Mouse (Mus musculus): ENCODE measurements at regions not wholly inside any gene's neighbourhood (a gene's known extent, or its start where the extent isn't known, plus 50 kb on each side); places are given as distances from the start of the nearest gene placed in this dataset.
"Not testable (repeated sequence)": the region's sequence is repeated elsewhere in the genome, so short reads cannot be mapped to it uniquely, and the experiment has no call there.

DNA sequence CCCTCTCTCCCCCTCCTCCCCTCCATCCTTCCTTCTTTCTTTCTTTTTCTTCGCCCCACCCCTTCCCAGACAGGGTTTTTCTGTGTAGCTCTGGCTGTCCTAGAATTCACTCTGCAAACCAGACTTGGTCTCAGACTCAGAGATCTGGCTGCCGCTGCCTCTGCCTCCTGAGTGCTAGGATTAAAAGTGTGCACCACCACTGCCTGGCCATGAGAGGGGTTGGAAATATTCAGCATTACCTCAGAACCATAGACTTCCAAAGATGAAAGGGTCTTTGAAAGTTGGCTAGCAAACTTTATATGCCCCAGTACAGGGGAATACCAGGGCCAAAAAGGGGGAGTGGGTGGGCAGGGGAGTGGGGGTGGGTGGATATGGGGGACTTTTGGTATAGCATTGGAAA, 122.7 kb upstream of the Pfn2 start:
- DNase-seq, result not testable (repeated sequence)

DNA sequence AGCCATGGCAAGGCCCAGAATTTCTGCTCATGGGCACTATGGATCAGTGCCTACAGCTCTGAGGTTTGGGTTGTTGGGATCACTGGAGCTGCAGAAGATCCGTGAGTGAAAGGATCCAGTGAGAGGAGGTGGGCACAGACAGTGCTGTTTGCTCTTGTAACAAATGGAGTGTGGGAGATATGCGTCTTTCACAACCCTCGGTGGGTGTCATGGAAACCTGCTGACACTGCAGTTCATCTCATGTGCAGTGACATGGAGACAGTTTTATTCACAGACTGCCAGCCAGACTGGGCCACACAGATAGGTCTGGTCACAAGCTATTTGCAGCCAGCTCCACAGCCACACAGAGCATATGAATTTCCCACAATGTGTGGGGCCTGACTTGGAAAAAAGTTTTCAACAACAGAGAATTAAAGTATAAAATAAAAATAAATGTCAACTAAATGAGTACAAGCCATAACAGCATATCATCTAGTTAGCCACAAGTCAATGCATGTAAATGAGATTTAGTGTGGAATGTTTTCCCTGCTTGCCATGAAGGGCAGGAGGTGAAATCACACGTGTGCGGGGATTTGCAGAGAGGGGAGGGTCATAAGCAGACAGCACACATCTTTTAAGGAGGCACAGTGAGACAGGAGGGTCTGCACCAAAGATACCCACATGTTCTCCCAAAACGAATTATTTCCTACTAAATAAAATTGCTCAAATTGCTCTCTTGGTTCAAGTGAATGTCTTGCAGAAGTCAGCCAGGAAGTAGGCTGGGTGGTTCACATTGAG, 124.8 kb upstream of the Pfn2 start:
- DNase-seq, result no peak

DNA sequence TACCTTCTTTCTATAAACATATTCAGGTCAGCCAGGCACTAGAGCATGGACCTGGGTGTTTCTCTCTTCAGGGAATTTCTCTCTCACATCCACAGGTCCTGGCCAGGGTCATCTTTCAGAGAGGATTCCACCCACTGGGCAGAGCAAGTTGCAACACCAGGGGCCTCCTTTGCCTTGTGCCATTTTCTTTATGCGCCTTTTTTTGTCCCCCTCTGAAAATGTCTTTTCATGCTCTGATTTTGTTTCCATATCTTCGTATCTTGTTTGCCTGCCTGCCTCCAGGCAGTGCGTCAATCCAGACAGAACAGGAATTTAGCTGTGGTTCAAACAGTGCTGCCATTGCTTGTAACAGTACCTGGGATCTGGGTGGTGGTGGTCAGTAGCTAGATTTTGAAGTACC, 125.7 kb upstream of the Pfn2 start:
- DNase-seq, result no peak

DNA sequence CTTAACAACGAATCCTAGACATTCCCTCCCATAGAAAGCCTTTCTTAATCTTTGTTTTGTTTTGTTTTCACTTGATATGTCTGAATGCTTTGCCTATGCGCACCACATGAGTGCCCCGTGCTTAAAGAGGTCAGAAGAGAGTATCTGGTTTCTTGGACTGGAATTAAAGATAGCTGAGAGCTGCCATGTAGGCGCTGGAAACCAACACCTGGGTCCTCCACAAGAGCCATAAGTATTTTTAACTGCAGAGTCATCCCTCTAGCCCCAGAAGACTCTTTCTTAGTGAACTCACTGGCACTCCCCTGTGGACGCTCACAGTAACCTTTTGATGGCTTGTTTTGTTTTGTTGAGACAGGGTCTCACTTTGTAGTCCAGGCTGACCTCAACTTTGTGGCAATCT, 127.5 kb upstream of the Pfn2 start:
- DNase-seq, result no peak

DNA sequence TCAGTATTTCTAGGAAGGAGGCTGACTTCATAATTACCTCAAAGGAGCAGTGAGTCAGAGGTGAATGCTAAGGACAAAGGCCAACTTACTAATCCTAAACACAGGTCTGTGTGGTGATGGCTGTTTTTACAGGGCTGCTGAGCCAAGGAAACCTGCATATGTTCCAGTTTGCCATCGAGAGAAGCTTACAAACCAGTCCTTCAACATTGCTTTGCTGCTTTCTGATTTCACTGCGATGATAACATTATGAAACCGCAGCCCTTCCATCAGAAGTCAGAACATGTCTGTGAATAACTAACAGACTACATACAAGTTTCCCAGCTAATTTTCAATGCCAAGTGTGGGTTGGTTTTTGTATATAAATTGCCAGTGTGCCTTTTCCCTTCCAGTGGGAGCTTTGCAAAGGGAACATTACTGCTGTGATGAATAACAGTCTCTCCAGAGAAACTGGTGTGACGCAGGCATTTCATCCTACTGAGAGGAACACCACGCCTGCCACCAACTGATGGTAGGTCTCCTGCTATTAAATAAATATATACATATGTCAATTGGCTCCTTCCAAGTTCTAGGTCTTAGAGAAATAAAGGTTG, 128.9 kb upstream of the Pfn2 start:
- DNase-seq, result no peak

DNA sequence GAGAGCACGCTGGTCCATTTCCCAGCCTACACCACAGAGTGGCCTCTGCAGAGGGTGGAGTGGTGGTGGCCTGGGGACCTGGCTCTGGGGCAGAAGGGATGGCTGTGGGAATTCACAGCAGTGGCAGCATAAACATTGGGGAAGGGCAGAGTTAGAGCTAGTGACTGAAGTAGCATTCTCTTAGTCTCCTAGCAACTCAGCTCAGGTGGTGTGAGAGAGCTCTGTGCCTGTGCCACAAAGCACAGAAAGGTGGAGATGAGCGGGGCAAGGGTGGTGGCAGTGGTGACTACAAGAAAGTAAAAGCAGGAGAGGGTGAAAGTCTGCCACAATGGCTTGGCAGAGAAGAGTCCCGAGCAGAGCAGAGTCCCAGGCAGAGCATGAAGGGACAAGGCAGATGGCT, 140.3 kb upstream of the Pfn2 start:
- no peak for DNase-seq

DNA sequence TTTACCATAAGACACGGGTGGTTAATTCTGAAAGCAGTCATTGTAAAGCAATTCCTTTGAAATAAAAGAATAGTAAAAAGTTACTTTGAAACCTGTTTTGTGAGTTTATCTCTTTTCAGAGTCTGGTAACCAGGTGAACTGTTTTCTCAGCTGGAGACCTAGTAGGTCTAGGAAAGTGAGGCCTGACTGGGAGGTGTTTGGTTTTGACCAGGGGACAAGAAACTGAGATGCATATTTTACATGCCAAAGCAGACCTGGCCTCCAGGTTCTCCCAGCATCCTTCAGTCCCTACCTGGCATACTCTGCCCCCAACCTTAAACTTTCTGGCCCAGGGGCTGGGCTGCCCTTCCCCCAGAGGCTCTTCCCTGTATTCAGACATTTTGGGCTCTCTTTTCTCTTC, 142.9 kb upstream of the Pfn2 start:
- DNase-seq, result no peak

DNA sequence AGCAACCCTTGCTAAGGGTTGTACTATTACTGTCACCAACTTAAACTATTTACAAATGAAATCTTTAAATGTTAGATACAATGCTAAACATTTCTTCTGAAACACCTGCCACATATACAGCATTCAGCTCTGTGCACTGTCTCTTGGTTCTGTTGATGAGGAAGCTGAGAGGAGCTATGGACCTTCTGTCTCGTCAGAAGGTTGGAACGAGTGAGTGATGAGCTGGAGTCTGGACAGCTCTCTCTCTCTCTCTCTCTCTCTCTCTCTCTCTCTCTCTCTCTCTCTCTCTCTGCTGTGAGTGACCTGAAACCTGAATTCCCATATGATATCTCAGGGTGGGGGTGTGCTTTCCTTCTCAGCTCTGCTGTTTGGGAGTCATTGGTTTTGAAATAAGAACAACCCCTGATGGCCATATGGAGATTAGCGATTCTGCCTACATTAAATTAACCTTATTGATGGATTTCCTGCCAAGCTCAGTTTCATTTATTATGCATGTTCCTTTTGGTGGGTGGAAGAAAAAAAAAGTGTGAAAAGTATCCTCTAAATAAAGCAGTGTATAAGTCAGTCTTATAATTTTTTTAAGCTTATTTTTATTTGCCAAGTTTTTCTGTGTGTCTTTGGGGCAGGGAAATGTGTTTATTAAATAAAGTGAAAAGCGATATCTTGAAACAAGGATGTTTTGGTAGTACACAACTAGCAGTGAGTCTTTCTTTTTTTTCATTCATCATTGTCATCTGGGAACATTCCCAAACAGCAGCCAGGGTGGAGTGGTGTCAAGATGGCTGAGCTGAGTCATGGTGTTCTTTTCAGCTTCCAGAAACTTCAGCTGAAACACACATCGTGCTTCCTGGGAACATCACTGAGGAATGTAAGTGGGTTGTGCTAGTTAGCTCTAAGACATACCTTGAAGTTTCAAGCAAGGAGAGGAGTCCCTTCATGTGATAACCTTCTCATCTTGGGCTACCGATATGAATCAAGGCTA, 150.5 kb upstream of the Pfn2 start:
- no peak for DNase-seq

DNA sequence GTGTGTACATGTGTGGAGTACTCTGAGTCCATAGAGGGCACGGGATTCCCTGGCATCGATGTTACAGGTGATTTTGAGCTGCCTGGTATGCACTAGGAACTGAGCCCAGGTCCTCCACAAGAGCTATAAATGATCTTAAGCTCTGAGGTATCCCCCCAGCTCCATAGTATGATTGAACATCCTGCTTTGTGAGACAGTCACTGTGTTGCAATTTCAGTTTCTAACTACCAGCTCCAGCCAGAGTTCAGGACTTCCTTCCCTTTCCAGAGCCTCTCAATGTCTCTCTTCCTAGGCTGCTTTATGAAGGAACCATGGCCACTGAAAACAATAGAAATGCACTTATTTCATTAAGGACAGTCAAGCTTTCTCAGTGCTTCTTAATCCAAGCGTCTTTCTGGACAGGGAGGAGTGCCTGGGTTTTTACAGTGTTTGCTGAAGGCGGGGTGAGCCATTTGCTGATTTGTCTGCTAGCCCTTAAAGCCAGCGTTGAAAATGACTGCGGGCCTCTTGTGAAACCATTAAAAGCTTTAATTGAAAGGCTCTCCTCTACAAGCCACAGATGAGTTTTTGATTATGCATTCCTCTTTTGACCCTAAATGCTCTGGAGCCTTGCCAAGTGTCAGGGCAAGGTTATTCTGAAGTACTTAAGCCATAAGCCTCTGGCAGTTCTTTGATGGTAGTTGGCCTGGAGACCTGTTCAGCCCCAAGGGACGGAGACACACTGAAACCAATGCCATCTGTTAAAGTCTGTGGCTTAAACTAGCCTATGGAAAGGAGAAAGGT, 155.1 kb upstream of the Pfn2 start:
- peak; percentile 51 to 52 for DNase-seq

DNA sequence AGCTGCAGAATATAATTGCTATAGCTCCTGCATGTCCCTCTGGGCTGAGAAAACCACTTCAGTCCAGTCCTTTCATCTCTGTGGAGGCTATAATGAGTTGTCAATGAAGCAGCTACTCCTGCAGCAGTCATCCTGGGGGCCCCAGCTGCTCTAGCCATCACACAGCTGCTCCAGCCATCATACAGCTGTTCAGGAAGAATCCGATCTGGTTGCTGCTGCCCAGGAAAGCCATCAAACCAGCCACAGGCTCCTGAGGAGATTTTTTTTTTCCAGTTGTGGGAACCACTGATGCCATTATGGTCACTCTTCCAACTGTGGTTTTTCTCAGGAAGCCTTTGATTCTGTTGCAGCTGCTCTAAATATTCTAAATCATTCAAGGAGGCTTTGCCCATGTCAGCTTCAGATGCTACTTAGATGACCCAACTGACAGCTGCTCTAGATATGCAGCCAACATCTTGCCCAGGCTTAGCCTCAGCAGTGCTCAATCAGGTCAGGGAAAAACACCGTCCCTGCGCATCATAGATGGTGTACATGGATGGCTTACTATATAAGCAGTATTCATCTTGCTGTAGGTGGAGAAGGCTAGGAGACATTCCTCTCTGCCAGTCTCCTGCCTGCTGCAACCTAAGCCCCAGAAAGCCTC, 177.0 kb upstream of the Pfn2 start:
- DNase-seq, result no peak

DNA sequence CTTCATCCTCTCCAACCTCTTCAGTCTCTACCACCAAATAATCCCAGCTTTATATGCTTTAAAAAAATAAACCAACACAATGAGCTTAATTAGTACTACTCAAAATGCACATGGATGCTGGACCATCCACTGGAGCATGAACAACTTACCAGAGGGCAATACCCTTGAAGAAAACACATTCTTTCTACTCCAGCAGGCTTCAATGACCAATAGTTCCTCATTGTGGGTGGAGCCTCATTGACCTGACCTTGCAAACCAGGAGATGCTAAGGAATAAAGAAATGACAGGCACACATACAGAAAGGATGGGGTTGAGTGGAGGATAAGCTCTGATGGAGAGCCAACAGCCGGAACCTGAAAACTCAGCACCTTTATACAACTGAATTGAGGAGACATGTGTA, 201.7 kb upstream of the Pfn2 start:
- peak; percentile 13 to 50 for DNase-seq

DNA sequence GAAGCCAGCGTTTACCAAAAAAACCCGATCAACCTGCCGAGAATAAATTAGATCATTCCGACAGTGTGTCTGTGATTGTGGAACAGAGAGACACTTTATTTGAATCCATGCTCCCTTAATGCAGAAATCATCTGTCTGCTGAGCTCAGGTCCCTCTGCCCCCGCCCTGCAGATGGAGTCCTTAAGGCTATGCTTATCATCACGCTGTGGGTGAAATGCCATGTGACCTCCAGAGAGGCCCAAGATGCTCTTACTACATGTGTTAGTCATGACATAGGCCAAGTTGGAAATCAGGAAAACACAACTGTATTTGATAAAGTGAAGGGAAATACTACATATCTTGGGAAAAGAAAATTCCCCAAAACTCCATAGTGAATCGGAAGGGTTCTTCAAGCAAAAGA, 206.8 kb upstream of the Pfn2 start:
- DNase-seq, result no peak

DNA sequence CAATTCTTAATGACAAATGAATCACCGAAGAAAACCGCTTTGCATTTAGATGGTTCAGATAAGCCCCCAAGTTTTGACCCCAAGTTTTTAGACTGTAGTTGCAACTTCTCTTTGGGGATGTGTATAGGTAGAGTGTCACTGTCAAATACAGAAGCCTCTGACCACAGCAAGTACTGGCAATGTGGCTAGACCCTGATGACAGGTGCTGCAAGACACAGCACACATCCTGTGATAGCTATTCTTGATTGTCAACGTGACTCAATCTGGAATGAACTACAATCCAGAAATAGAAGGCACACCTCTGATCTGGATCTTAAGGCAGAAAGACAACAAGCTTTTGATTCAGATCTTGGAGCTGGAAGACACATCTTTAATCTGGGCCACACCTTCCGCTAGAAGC, 207.3 kb upstream of the Pfn2 start:
- DNase-seq, result no peak

DNA sequence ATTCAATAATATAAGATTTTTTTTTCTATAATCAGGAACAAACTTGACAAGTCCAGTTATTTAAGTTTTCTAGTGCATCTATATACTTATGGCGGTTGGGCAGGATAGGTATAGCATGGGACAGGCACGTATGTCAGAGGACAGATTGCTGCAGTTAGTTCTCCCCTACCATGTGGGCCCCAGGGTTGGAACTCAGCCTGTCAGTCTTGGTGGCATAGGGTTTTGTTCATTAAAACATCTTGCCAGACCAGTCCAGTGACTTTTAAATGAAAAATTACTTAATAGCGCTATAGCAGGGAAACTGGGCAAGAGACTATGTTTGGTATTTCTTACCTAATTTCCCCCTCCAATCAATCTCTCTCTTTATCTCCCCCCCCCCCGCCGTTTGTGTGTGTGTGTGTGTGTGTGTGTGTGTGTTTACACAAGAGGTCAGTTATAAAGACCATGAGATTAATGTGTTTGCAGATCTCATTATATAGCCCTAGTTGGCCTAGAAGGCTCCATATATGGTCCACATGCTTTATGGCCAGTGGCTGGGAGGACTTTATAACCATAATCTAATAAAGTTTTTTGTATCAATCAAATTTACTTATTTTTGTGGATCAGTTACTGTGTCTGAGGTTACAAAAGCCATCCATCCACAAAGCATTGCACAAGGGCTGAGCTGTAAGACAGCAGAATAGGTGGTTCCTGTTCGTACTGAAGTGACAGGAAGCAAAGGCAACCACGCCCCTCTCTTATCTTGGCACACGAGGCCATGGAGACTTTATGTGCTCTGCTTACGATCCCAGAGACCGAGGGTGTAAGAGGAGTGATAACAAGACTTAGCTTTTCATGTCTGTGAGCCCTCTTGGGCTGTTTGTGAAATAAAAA, 208.5 kb upstream of the Pfn2 start:
- DNase-seq, result no peak

DNA sequence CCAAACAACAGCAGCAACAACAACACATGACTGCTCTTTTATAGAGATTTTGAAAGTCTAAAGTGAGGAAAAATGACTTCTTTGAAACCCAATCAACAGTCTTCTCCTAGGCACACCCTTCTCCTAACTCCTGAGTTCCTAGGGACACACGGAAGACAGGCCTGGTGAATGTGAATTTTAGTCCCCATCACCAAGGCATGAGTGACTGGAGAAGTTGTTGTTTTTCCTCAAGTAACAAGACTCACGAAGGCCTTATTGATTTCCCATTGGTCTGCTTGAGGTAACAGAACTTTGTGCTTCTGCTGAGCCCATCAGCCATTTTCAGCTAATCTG, 209.2 kb upstream of the Pfn2 start:
- no peak for DNase-seq

DNA sequence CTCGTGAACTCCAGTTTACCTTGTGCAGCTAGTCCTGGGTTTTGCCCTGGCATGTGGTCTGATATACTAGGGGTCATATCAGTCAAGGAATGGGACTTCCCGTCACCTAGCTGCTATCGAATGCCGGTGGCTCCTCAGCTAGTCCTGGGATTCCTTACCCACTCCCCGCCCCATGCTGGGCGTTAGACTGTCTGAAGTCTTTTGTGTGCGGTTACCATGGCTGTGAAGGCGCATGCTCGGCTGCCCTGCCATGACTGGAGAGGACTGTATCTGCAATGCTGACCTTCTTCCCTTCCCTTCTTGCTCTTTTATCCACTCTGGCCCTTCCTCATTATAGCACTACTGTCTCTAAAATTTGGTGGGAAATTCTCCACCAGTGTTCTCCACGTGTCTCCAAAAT, 210.3 kb upstream of the Pfn2 start:
- DNase-seq, result no peak

DNA sequence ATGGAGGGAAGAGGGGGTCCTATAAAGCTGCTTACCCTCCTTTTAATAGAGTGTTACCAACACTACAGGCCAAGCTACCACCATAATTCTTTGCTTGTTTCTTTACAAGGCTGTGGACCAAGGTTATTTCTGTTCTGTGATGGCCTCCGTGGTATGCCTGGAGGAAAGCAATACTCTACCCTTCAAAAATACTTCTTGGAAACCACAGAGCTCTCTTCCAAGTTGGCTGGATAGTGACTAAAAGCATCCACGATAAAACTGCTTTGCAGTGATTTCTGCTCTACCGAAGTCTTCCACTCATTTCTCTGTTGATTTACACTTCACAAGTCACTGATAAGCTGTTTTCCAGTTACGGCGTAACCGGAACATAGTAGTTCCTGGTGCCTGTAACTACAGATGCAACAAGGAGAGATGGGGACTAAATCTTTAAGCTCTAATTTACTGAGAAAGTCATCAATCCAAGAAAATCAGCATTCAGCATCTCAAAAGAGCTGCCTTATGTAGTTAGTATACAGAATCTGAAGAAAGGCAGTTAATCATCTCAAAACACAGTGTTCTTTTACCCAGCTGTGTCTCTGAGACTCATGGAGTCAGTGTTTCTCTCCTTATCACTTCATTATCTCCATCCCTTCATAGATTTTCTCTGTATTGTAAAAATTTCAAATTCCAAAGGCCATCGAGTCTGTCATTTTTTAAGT, 216.1 kb upstream of the Pfn2 start:
- DNase-seq, result no peak

DNA sequence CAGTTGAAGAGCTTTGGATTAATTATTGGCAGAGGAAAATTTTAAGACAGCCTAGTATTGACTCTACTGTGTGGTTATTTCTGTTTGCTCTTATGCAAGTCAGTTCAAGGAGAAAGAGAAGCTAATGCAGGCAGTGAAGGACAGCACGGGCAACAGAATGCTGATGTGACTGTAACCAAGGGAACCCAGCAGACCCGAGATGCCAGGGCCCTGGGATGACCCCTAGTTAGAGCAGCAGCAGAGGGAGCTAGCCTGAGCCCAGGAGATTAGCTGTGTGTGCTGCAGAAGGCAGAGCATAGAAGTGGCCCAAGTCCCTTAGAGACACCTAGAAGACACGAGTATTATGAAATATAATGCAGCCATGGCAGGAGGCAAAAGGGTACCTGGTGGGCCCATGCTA, 223.7 kb upstream of the Pfn2 start:
- no peak for DNase-seq

DNA sequence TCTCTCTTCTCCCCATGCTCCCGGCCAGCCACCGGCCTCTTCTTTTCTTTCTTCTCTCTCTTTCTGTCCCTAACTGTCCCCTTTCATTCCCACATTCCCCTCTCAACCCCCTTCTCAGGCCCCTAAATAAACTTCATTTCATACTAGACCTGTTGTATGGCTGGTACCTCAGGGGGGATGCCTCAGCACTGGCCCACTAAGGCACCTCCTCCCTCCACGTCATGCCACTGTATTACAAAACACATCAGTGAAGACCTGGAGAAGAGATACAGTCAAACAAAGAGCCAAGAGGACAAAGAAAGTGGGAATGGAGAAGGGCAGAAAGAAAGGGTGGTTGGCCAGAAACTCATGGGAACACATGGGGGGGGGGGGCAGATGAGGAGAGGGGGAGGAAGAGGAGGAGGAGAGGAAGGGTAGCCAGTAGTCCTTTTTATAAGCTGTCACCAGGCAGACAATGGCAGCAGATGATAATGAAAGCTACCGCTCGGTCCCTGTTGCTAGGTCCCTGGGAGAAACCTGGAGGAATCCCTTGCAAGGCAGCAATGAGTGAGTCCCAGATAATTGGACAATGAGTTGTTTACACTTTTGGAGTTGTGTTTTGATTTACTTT, 224.5 kb upstream of the Pfn2 start:
- DNase-seq, result no peak

Data from kidney, postnatal 25 days (tissue).